In the genomic region with DNA sequence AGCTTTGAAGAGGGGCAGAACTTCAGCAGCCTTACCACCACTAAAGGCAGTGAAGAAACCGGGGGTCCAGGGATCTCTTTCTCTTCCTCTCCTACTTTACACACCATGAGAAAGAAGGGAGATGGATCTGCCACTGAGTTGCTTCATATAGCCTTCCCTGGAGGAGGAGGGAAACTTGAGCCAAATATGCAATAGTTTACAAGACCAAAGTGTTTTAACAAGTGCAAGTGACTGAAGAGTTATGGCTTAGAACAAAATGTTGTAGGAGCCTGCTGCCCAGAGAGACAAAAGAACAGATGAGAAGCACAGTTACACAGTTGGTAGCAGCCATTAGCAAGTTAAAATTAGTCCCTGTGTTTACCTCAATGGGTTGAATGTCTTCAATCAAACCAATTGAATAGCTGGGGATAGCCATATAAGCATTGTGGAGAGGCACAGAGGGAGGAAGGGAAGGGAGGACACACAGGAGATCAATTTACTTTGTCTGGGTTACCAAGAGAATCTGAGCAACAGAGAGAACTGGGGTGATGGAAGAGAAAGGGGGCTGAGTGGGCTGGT, we compare ENCODE assay signal across 31 mouse cellular contexts. TPM values are rescaled to one million over a fixed set of nuclear protein-coding genes. Genes with fewer than 3 reads are reported as not detected.
A peak's percentile ranks its signal among the peaks of the same experiment; 100 is the strongest.
DNase-seq lines count a peak whose midpoint lies in the region; ATAC-seq and TF ChIP-seq lines count a peak whose summit lies in the region.
"Had no signal": no experiment of that assay in that cellular context is flagged by ENCODE, and none has a peak within 500 bp of the region (broad histone marks: within the 10 kb centered on the region; RNA-seq: fewer than 3 reads in every experiment).

No protein-coding gene starts in this region.

- no peak overlapping the region for H3K9ac ChIP-seq in forebrain, embryonic 12.5 days
- H3K9ac ChIP-seq in forebrain, embryonic 15.5 days (replicated peaks), result no peak overlapping the region
- H3K9ac ChIP-seq: embryonic facial prominence, embryonic 12.5 days; forebrain, postnatal 0 days; heart, embryonic 15.5 days; hindbrain, embryonic 14.5 days; liver, embryonic 14.5 days; midbrain, embryonic 13.5 days; stomach, embryonic 15.5 days had no signal

- H3K36me3 ChIP-seq in forebrain, embryonic 10.5 days (replicated peaks), result no peaks in the 10 kb centered on the region
- H3K36me3 ChIP-seq in forebrain, embryonic 12.5 days (replicated peaks), result no peaks in the 10 kb centered on the region
- no peaks in the 10 kb centered on the region for H3K36me3 ChIP-seq in forebrain, embryonic 15.5 days
- H3K36me3 ChIP-seq: embryonic facial prominence, embryonic 12.5 days; heart, embryonic 10.5 days; heart, embryonic 15.5 days; midbrain, embryonic 13.5 days; stomach, embryonic 15.5 days had no signal

- 82% methylated on average over 1 of the region's 1 CpGs for WGBS in forebrain, embryonic 10.5 days
- WGBS in forebrain, embryonic 12.5 days, result 97% methylated on average over 1 of the region's 1 CpGs
- 87% methylated on average over 1 of the region's 1 CpGs for WGBS in forebrain, embryonic 15.5 days

- H3K27me3 ChIP-seq in forebrain, embryonic 10.5 days (ENCODE audit: poor library complexity, severe bottlenecking), result no peaks in the 10 kb centered on the region
- no peaks in the 10 kb centered on the region for H3K27me3 ChIP-seq in forebrain, embryonic 12.5 days
- H3K27me3 ChIP-seq in forebrain, embryonic 15.5 days, result no peaks in the 10 kb centered on the region
- H3K27me3 ChIP-seq: CH12.LX; embryonic facial prominence, embryonic 12.5 days; heart, embryonic 15.5 days; midbrain, embryonic 13.5 days; stomach, embryonic 15.5 days had no signal

- peaks cover 49% of the 10 kb centered on the region for H3K4me1 ChIP-seq in forebrain, embryonic 10.5 days
- H3K4me1 ChIP-seq in forebrain, embryonic 12.5 days, result peaks cover 30% of the 10 kb centered on the region
- H3K4me1 ChIP-seq in brown adipose tissue, adult 24 weeks (ENCODE audit: control insufficient read depth, insufficient read depth, insufficient read length, low read length), result peaks cover 18% of the 10 kb centered on the region
- H3K4me1 ChIP-seq in forebrain, embryonic 15.5 days, result peaks cover 16% of the 10 kb centered on the region

- no peaks in the 10 kb centered on the region for H3K9me3 ChIP-seq in forebrain, embryonic 10.5 days
- no peaks in the 10 kb centered on the region for H3K9me3 ChIP-seq in forebrain, embryonic 12.5 days
- H3K9me3 ChIP-seq in forebrain, embryonic 15.5 days, result no peaks in the 10 kb centered on the region
- H3K9me3 ChIP-seq: embryonic facial prominence, embryonic 12.5 days; heart, embryonic 10.5 days; heart, embryonic 15.5 days; midbrain, embryonic 13.5 days; stomach, embryonic 15.5 days had no signal

- 0 out of 2 replicates have a peak overlapping the region, but pooled peaks have one; percentile 40 for H3K27ac ChIP-seq in forebrain, embryonic 10.5 days
- H3K27ac ChIP-seq in forebrain, embryonic 12.5 days, result no peak overlapping the region
- peak overlapping the region; percentile 70; the same call in 1 of the 2 replicates for H3K27ac ChIP-seq in layer of hippocampus, adult 2 months
- 0 out of 2 replicates have a peak overlapping the region, but pooled peaks have one; percentile 10 for H3K27ac ChIP-seq in brown adipose tissue, adult 24 weeks (replicated peaks; ENCODE audit: low read depth, low read length)
- no peak overlapping the region for H3K27ac ChIP-seq in forebrain, embryonic 15.5 days (replicated peaks)
- H3K27ac ChIP-seq: embryonic facial prominence, embryonic 12.5 days; heart, embryonic 10.5 days; heart, embryonic 15.5 days; hindbrain, embryonic 14.5 days; kidney, postnatal 0 days; liver, embryonic 14.5 days; midbrain, embryonic 13.5 days; stomach, embryonic 15.5 days had no signal

- TF ChIP-seq CTCF in layer of hippocampus, adult 2 months (conservative IDR thresholded peaks at IDR 0.05), result no peak

- ATAC-seq in forebrain, embryonic 12.5 days (ENCODE audit: low FRiP score), result no peak
- ATAC-seq in forebrain, embryonic 15.5 days (replicated peaks), result no peak
- ATAC-seq: forebrain, postnatal 0 days; midbrain, embryonic 13.5 days; Patski had no signal

- H3K4me3 ChIP-seq in forebrain, embryonic 10.5 days, result no peak overlapping the region
- H3K4me3 ChIP-seq in forebrain, embryonic 12.5 days (replicated peaks), result no peak overlapping the region
- no peak overlapping the region for H3K4me3 ChIP-seq in layer of hippocampus, adult 2 months
- no peak overlapping the region for H3K4me3 ChIP-seq in brown adipose tissue, adult 24 weeks (ENCODE audit: insufficient read depth, low read depth, low read length)
- no peak overlapping the region for H3K4me3 ChIP-seq in forebrain, embryonic 15.5 days
- H3K4me3 ChIP-seq: embryonic facial prominence, embryonic 12.5 days; heart, embryonic 10.5 days; heart, embryonic 15.5 days; megakaryocyte, embryonic 14.5 days; midbrain, embryonic 13.5 days; stomach, embryonic 15.5 days had no signal

- DNase-seq in forebrain, embryonic 10.5 days (ENCODE audit: extremely low spot score, low spot score), result no peak
- no peak for DNase-seq in layer of hippocampus, adult 2 months (ENCODE audit: low spot score in 2 of 2)
- no peak for DNase-seq in layer of hippocampus, adult 18-20 months (ENCODE audit: low spot score in 2 of 2)
- DNase-seq in ES-CJ7 (ENCODE audit: low read depth, low spot score), result peak; percentile 70
- DNase-seq: adrenal gland, adult 2 months; cerebellum, adult 9-10 months; cerebellum, postnatal 36 days; forebrain, postnatal 0 days; gastrocnemius, postnatal 10 days; kidney, adult 8-10 months; kidney, postnatal 4 days; layer of hippocampus, adult 9-11 months; liver; lung, adult 2 months; lung, postnatal 4 days; right cerebral cortex, postnatal 14 days; thymus, postnatal 14 days had no signal

- H3K4me2 ChIP-seq in forebrain, embryonic 12.5 days, result no peak overlapping the region
- H3K4me2 ChIP-seq in forebrain, embryonic 15.5 days (replicated peaks), result no peak overlapping the region
- H3K4me2 ChIP-seq: embryonic facial prominence, embryonic 12.5 days; heart, embryonic 15.5 days; hindbrain, embryonic 14.5 days; midbrain, embryonic 13.5 days; stomach, embryonic 15.5 days had no signal

RNA-seq across cellular contexts. Expression of a gene that starts 13.1 kb away (rescaled TPM):
- 81.0 and 86.1 TPM in 2 replicates for polyA plus RNA-seq in forebrain, embryonic 10.5 days (2016; fragmentation: Nextera tagmentation; extraction: Ambion mirVana)
- 187 and 202 TPM in 2 replicates for polyA plus RNA-seq in forebrain, embryonic 12.5 days (2016; fragmentation: Nextera tagmentation; extraction: Ambion mirVana)
- total RNA-seq in layer of hippocampus, adult 2 months (2021), result 100 to 1,000 TPM; 285 to 305 TPM
- total RNA-seq in layer of hippocampus, adult 18-20 months (2021), result 100 to 1,000 TPM; 285 to 288 TPM
- polyA plus RNA-seq in brown adipose tissue, adult 24 weeks (2012; ENCODE audit: insufficient read depth, insufficient read length, missing spikeins), result 4.7 and 14.1 TPM in 2 replicates
- 456 and 468 TPM in 2 replicates for polyA plus RNA-seq in forebrain, embryonic 15.5 days (2015; fragmentation: Nextera tagmentation; extraction: Ambion mirVana)

Comparison
In these comparisons a context has a peak if more than half of its experiments do, and no peak if none do; other contexts are left out.
1. H3K27ac ChIP-seq: peak in forebrain, embryonic 10.5 days (single experiment), layer of hippocampus, adult 2 months (single experiment) and brown adipose tissue, adult 24 weeks (single experiment); none in forebrain, embryonic 12.5 days (single experiment) and forebrain, embryonic 15.5 days (single experiment).